Mouse (Mus musculus) heart, postnatal 10 days (tissue): ENCODE results near the gene Tnfaip1. TPM values are rescaled to one million over a fixed set of nuclear protein-coding genes. Genes with fewer than 3 reads are reported as not detected.
A peak's percentile ranks its signal among the peaks of the same experiment; 100 is the strongest.
"Not testable (repeated sequence)": the region's sequence is repeated elsewhere in the genome, so short reads cannot be mapped to it uniquely, and the experiment has no call there.

Source experiments
- DNase-seq, 2 experiments: peaks; one replicate each; pipeline ENCODE4 v3.0.0; 2021
- intact Hi-C: fragments of 180-260 bp; cut with DNase I; formaldehyde crosslinking; loops from one replicate; pipeline ENCODE4 v1.15.1; 2025
- total RNA-seq, 2 experiments: library from RNA; stranded (reverse); gene quantifications; 2 replicates each; pipeline ENCODE4 v1.2.3; 2021

Tnfaip1 gene
- total RNA-seq: 10 to 100 TPM; 62.7 to 66.2 TPM

DNA sequence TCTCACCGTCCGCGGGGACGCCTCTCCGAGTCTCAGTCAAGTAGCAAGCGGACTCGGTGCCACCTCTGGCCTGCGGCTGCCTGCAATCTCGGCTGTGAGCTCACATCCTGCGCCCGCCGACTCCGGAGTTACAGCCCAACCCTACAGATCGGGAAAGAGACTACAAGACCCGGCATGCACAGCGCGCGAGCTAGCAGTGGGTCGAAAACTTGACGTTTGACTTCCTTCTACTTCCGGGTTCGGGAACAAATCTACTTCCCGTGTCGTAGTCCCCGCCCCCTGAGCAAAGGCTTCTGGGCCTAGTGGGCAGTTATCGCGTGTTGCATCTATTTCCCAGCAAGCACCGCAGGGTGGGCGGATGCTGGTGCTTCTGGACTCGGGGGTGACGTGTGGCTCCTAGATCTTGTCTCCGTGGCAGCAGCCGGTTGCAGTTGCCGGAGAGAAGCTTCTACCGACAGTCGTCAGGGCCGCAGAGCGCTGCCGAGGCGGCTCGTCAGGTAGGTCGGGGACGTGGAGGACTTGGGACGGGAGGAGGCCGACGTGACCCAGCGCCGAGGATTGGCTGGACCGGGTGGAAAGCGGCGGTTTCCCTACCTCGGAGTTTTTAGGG lies at the start of gene Tnfaip1, which contains the start of gene Ift20:
Tnfaip1 (minus strand) TSS at position 253 of the 610 bp plus-strand sequence.
Ift20 (plus strand) TSS at position 282 of the 610 bp plus-strand sequence.
- peak; percentile 99 for DNase-seq
- intact Hi-C loops: no loop called here

DNA sequence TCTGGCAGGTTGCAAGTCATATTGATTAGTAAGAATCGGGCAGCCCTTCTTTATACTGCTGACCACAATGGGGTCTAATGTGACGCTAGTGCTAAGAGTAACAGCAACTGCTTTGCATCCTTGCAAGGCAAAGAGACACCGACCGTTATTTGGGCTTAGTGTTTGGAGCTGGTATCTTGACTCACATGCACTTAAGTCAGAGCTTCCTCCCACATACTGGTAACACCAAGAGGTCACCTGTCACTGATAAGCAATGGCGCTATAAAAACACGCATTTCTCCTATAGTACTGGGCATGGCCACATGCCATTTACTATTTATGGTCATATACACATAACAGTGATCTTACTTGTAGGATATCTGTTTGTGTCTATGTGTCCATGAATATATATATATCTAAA lies 46.7 kb upstream of the Tnfaip1 start:
- intact Hi-C loops: no loop called here
- DNase-seq: no peak

DNA sequence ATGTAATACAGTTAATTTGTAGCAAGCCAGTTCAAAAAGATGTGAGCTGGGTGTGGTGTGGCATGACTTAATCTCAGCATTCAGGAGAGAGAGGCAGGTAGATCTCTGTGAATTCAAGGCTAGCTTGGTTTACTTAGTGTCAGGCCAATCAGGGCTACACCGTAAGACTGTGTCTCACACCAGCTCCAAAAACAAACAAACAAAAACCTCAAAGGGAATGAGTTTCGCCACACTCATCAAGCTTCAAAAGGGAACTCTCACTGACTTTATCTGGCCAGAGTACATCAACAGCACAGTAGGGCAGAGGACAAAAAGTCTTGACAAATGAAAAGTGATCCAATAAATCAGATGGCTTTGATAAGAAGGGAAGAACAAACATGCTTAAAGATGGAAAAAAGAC lies 38.8 kb upstream of the Tnfaip1 start:
- intact Hi-C loops: no loop called here
- no peak for DNase-seq

DNA sequence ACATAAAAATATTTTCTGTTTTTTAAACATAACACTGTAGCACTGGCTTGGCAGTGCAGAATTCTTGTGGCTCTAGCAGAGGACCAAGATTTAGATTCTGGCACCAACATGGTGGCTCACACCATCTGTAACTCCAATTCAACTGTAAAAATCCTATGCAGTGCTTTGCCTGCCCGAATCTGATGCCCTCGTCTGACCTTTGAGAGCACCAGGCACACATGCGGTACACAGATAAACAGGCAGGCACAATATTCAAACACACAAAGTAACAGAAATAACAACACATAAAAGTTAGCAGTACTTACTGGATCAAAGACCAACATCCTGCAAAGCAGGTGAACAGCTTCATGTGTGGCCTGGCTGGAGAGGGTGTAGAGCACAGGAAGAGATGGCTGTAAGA lies 38.4 kb upstream of the Tnfaip1 start:
- no peak for DNase-seq
- intact Hi-C loops: no loop called here

DNA sequence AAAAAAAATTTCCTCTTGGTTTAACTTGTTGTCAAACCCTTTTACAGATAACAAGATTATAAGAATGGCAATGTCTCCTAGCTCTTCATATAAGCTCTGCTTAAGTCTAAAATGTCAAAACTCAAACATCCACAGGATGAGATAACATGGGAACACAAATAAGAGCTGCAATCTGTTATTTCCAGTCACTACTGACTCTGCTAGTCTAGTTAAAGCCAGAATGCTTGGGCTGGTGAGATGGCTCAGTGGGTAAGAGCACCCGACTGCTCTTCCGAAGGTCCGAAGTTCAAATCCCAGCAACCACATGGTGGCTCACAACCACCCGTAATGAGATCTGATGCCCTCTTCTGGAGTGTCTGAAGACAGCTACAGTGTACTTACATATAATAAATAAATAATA lies 37.9 kb upstream of the Tnfaip1 start:
- intact Hi-C loops, DNase-seq: not testable (repeated sequence)

DNA sequence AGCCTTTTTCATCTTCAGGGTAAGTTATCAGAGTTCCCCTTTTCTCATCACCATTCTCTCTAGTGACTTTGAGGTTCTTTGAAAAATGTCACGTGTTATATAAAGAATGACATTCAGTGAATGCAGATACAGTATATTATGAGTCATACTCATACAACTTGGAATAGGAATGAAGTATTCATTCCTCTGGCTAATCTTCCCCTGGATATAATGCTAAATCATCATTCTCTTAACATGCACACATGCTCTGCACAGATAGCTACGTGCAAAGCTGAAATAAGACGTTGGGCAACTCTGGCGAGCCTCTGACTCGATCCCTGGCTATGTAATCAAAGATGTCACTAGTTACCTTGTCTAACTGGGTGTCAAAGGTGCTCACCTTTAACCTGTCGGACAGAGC lies 35.7 kb upstream of the Tnfaip1 start:
- intact Hi-C loops: no loop called here
- DNase-seq: no peak

DNA sequence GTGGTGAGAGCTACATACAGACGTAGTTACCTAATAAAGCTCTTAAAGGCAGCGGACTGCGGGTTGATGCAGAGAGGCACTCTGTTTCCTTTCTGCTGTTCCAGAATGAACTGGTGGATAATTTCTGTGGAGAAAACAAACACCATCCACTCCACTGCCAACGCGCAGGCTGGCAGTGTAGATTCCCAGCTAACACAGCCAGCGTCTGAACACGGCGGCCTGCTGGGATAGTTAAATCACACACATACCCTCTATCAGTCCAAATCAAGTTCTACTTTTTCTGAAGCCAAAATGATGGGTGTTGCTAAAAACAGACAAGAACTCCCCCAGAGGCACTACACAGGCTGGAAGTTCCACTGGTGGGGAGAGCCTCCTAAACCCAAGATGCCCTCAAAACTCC lies 35.3 kb upstream of the Tnfaip1 start:
- intact Hi-C loops: no loop called here
- no peak for DNase-seq

DNA sequence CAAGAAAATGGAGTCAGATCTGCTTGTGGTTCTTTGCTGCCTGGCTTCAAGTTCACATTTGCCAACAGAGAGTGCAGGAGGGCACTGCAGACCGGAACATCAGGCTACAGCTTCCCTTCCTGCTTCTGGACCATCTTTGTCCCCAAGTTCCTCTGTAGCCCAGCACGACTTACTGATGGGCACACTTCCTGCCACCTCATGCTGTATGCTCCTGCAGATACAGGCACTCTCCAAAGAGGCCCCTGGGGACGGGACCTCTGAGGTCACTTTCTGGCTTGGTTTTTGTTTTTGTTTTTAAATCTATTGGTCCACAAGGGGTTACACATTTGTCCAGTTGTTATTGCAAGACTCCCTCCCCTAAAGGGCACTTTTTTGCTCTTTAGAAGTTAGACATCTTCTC lies 33.7 kb upstream of the Tnfaip1 start:
- intact Hi-C loops: no loop called here
- DNase-seq: no peak

DNA sequence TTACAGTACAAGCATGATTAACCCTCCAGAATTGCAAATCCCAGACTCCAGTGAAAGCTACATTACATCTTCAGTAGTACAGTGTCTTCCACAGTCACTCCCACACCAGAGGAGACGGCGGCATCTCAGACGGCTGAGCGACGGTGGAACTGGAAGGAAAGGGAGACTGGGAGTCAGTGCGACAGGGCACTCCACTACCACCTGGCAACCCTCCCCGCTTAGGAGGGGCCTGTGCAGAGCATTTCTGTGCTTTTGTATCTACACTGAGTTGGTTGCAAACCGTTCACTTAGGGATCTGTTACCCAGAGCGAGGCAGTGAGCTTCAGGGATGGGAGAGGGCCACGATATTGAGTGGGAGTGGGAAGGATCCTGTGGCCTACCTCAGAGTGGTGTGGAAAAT lies 32.7 kb upstream of the Tnfaip1 start:
- DNase-seq: no peak
- intact Hi-C loops: no loop called here

DNA sequence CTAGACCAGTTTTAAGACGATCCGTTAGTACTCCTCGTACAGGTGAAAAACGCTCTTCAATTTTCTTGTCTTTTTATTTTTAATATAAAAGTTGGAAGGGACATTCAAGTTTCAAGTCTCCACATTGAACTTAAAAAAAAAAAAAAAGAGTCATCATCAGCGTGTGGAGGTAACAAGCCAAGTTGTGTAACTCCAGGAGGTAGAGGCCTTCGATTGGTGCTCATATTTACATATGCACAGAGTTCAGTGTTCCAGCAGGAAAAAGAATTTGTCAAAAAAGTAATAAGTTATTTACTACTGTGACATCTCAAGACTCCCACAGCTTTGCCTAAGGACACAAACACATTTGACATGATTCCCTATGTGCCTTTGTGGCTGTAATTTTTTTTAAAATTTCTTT lies 31.5 kb upstream of the Tnfaip1 start:
- intact Hi-C loops: no loop called here
- no peak for DNase-seq

DNA sequence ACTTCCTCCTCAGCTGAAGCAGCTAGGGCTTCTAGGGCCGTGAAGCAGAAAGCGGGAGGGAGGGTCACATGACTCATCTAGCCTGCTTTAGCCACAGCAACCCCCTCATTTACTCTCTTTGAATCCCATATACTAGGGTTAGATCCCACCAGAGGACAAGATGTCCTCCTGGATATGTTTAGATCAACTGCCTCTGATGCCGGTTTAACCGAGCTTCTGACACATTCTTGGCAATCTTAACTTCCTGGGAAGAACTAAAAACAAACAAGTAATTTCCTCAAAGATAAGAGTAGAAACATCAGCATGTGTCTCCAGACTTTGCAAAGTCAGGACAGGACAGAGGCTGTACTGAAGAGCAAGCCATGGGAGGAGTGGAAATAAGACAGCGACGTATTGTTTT lies 30.6 kb upstream of the Tnfaip1 start:
- peak; percentile 44 to 51 for DNase-seq
- intact Hi-C loops: no loop called here

DNA sequence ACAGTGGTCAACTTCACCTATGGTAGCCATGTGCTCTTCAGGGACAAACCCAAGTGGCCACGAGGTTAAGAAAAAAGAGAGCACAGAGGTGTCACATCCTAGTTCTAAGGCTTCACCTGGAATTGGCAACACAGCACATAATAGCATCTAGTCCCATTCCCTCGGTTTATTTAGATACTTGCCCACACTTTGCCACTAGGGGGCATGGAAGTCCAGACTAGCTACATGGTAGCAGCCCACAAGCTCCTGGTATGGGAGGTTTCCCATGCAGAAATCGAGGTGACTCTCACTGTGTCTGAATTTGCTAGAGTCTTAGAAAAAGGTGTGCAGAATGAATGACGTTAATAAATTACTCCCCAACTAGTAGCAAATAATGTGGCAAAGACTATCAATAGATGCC lies 24.3 kb upstream of the Tnfaip1 start:
- intact Hi-C loops: loop anchor here (1.0 kb wide), 1 partner anchor 268 kb away; no protein-coding TSS in a partner anchor

DNA sequence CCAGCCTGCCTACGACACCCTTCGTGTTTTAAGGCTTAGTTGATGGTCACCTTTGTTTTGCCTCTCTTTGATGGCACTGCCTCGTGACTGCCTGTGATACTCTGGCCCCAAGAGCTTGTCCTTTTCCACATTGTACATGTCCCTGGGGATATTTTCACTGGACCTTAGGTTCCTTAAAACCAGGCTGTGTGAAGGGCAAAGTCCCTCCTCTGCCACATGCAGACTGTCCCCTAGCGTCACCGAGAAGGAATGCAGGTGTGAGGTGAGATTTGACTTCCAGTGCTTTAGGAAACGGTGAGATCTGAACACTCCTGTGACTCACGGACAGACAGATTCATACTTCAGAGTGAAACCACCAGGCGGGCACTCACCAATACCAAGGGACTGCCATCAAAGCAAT lies 21.1 kb upstream of the Tnfaip1 start:
- DNase-seq: no peak
- intact Hi-C loops: no loop called here

More for the DNA sequence above, 24.3 kb upstream of the Tnfaip1 start:
- DNase-seq: peak; percentile 81 to 84

DNA sequence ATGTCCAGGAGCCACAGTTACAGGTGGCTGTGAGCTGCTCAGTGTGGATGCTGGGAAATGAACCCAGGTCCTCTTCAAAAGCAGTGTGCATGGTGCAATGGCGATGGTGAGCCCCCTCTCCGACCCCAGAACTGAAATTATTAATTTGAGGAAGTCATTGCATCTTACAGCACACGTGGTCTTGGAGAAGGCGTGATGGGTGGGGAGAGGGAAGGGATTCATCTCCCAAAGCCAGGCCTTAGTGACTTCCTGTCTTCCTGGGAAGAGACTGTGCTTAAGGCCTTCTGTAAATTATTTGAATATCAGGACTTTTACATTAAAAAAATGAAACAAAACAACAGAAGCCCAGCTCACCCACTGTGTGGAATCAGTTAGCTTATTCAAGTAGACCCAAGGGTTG lies 19.9 kb upstream of the Tnfaip1 start:
- DNase-seq: no peak
- intact Hi-C loops: no loop called here

DNA sequence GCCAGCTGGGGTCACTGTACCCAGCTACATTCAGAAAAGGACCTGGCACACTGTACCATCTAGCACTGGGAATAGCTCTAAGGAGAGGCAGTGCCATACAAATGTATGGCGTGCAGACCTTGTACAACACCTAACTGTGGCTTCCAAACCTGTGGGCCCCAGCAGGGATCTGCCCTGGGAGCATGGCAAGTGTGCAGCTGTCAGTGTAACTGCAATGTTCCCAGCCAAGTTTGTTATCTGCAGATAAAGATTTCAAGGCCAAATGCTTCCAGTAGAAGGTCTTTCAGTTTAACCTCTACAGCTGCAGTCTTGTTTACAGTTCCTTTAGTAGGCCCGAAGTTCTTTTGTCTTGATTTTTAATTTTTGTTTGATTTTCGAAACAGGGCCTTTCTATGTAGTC lies 19.5 kb upstream of the Tnfaip1 start:
- peak in 1 of 2 experiments; percentile 34 for DNase-seq
- intact Hi-C loops: no loop called here

DNA sequence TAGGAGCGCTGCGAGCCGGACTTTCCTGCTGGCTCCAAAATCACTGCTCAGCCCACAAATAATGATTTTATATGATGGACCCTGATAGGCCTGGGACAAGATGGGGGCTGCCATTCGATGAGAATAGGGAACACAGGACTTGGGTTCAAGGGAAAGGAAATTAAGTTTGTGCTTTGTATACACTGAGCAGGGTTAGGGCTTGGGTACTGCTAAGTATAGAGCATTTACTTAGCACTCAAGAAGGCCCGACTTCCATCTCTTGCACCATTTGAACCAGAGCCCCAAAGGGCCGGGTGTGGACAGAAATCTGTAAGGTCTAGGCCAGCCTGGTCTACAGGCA lies 14.9 kb upstream of the Tnfaip1 start:
- DNase-seq: no peak
- intact Hi-C loops: no loop called here

DNA sequence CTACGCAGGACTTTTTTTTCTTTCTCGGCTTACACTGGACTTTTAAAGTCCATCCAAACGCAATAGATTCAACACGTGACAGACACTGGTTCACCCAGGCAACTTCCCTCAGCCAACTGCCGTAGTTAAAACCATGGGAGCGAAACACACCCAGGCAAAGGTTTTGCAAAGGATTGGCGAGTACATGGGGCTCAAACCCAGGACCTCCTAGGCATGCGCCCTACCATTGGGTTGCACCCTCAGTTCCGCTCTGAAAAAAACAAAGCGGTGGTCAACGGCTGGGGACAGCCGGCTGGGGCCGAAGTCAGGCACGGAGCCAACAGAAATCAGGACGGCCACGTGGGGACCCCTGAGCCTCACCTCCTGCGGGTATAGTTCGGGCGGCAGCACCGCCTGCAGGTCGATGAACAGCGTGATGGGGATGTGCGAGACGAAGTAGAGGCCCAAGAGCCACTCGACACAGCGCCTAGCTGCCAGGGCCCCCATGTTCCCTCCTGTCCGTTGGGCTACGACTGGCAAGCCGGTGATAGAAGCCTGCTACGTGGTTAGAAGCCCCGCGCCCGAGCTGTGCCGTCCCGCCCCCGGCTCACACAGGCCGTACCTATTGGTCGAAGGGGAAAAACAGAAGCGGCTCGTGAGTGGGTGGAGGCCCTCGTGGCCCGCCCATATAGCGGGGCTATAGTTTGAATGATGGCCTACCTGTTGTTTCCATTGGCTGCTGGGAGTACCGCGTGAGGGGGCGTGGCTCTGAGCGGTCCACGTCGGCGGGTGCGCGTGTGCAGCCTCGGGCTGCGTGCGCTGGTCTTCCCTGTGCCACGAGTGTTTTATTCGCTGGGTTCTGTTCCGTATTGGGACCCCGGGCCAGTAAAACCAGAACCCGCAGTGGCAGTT lies 14.3 kb upstream of the Tnfaip1 start, which contains the start of gene Tmem97:
Tmem97 (minus strand) TSS at position 610 of the 891 bp plus-strand sequence.
- DNase-seq: peak; percentile 97
- intact Hi-C loops: no loop called here

DNA sequence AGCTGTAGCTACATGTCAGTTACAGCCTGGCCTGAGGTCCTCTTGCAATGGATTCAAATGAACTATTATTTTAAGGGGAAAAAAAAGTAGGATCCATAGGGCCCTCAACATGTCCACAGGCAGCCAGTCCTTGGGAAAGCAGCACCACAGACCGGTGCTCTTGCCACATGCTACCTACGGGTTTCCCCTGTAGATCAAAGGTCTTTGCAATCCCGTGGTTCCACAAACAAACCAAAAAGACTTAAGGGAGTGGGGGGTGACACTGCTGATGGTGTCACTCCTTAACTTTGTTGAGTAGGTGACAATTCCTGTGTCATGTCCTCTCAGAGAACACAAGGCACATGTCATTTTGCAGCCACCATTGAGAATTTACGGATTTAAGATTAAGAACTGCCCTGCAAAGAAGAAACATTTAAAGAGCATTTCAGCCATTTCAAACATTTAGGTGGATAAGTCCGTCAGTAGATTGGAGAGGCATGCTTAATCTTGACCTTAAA lies 13.4 kb upstream of the Tnfaip1 start:
- intact Hi-C loops: no loop called here
- DNase-seq: no peak

DNA sequence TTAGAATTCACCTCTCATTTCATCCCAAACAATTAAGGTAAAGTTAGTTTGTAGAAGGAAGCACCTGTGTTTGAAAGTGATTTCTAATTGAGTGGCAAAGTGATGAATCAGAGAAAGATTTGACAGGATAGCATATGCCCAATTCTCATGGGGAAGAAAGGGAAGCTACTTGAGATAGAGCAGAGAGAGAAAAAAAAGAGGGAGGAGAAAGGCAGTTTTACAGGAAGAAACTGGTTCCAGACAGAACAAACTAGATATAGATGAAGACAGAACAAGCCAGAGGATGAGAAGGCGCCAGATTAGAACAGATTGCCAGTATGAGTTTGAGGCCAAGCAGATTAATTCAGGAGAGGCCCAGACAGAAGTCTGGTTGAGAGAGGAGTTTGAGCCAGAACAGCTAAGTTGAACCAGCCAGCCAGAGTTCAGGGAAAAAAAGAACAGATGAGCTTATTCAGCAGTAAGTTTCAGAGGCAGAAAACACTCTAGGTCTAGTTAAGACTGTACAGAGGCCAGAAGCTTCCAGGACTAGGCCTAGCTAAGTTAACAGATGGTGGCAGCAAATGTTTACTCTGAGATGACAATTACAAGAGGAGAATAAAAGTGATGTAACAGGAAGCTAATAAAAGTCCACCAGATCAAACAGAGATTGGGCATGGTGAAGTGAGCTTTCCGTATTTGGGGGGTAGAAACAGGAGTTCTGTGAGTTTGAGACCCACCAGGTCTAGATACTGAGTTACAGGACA lies 11.8 kb upstream of the Tnfaip1 start:
- intact Hi-C loops: no loop called here
- no peak for DNase-seq

DNA sequence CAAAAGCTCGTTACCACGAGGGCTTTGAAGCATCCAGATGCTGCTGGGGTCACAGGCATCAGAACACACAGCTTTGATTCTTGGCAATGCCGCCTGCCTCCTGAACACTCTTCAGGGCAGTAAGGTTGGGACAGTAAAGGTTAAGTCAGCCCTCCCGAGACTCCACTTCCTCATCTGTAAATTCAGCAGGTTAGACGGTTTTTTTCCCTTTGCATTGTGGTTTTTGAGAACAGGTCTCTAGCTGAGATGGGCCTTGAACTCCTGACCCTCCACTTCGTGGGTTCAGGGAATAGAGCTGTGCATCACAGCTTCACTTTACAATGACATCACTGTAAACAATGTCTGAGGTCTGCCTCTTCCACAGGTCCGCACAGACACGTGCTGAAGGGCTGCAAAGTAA lies 9.0 kb upstream of the Tnfaip1 start:
- intact Hi-C loops: no loop called here
- no peak for DNase-seq

DNA sequence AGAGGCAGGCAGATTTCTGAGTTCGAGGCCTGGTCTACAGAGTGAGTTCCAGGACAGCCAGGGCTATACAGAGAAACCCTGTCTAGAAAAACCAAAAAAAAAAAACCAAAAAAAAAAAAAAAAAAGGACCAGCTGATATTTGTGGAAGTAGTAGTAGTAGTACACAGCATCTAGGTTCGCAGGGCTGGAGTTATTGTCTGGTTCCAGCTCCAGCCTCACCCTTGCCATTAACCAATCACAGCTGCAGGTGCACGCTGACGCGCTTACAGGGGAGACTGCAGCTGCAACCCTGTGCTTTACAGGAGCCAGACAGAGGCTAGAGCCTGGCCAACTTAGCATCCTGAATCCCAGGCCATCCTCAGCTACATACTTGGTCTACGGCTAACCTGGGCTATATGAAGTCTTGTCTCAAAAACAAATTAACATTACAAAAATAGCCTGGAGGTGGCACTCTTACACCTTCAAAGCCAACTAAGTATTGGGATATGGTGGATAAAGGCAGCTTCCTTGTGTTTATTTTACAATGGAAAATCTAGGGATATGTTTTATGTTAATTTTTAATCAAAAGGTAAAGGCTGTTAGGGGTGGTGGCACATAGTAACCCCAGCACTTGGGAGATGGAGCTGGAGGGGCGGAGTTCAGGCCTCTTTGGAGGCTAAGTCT lies 8.4 kb upstream of the Tnfaip1 start:
- DNase-seq: no peak
- intact Hi-C loops: no loop called here
